Mouse (Mus musculus): Measurements from ENCODE around the gene Dnmt3a. TPM values are rescaled to one million over a fixed set of nuclear protein-coding genes. Genes with fewer than 3 reads are reported as not detected.

Dnmt3a gene
- 10 to 100 TPM; 50.9 to 56.0 TPM for total RNA-seq (2021)
- polyA plus RNA-seq (2012; rRNA removed): 13.6 and 22.4 TPM in 2 replicates
- long read RNA-seq, full-length matches to known transcripts: 5 of 16 reads
- long read RNA-seq, partial matches to known transcripts: 4 of 16 reads
- long read RNA-seq, other reads (novel, unspliced or antisense): 7 of 16 reads

DNA sequence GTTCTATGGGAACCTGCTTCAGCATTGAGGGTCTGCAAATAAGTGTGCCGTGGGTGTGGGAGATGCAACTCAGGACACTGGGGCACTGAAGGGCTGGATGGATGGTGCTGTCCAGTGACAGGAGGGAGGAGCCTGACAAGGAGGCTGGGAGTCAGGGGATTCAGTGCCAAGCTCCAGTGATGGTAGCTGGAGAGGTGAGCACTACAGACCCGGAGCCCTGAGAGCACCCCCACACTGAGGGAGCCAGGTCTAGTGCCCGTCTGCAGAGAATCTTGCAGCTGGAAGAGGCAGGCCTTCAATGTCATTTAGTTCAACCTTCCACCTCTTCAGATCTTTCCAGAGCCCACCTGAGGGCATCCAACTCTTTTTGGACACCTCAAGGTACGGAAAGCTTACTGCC lies at the start of gene Dnmt3a:
Dnmt3a (plus strand) TSS at position 156 of the 400 bp plus-strand sequence.
- peak within 1 kb of the TSS; percentile 93 for H3K27ac ChIP-seq
- peaks cover 15% of the 10 kb centered on the region for H3K4me1 ChIP-seq (ENCODE audit: control insufficient read depth, insufficient read depth, low read length)
- H3K36me3 ChIP-seq (ENCODE audit: control insufficient read depth, insufficient read depth, low read length): no peaks in the 10 kb centered on the region
- no peak for DNase-seq
- H3K27me3 ChIP-seq (ENCODE audit: control insufficient read depth, insufficient read depth, low read length): no peaks in the 10 kb centered on the region
- peak within 1 kb of the TSS; percentile 97 for H3K9ac ChIP-seq (ENCODE audit: low read depth, low read length)
- peak within 1 kb of the TSS; percentile 77 for H3K4me3 ChIP-seq
- WGBS: 32% methylated on average over 4 of the region's 4 CpGs
- TF ChIP-seq CTCF (IDR thresholded peaks at IDR 0.05) (no peak), EP300 (IDR thresholded peaks at IDR 0.05; ENCODE audit: insufficient read depth, low read depth, low read length) (no peak), POLR2A (IDR thresholded peaks at IDR 0.05; ENCODE audit: insufficient read depth, low read depth, low read length) (no peak)
- no peaks in the 10 kb centered on the region for H3K79me2 ChIP-seq (replicated peaks; ENCODE audit: control insufficient read depth, insufficient read depth, low read length)
- intact Hi-C loops (cut with DNase I): loop anchor here (5.0 kb wide), 1 partner anchor 66 kb away; no protein-coding TSS in a partner anchor

DNA sequence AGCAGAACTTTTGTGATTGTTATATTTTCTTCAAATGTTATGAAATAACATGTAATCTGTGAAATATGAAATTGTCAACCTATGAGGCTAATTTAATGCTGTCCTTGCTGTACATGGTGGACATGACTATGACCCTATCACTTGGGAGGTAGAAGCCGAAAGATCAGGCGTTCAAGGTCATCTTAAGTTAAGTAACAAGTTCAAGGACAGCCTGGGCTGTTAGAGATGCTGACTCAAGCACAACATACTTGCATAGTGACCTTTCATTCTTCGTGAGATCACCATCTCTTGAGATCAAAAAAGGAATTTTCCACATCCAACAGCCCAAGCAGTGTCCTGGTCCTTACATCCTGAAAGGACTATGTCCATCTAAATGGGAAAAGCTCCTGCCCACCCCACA lies 49.6 kb upstream of the Dnmt3a start:
- intact Hi-C loops (cut with DNase I): no loop called here
- H3K27me3 ChIP-seq (ENCODE audit: control insufficient read depth, insufficient read depth, low read length): no peaks in the 10 kb centered on the region
- H3K9ac ChIP-seq (ENCODE audit: low read depth, low read length): no peak overlapping the region
- no peak overlapping the region for H3K4me3 ChIP-seq
- WGBS: 95% methylated on average over 3 of the region's 3 CpGs
- H3K27ac ChIP-seq: no peak overlapping the region
- no peaks in the 10 kb centered on the region for H3K36me3 ChIP-seq (ENCODE audit: control insufficient read depth, insufficient read depth, low read length)
- H3K4me1 ChIP-seq (ENCODE audit: control insufficient read depth, insufficient read depth, low read length): peaks cover 4% of the 10 kb centered on the region
- no peaks in the 10 kb centered on the region for H3K79me2 ChIP-seq (replicated peaks; ENCODE audit: control insufficient read depth, insufficient read depth, low read length)
- DNase-seq: no peak
- TF ChIP-seq POLR2A (IDR thresholded peaks at IDR 0.05; ENCODE audit: insufficient read depth, low read depth, low read length): no peak
- TF ChIP-seq EP300 (IDR thresholded peaks at IDR 0.05; ENCODE audit: insufficient read depth, low read depth, low read length): no peak
- TF ChIP-seq CTCF (IDR thresholded peaks at IDR 0.05): no peak

DNA sequence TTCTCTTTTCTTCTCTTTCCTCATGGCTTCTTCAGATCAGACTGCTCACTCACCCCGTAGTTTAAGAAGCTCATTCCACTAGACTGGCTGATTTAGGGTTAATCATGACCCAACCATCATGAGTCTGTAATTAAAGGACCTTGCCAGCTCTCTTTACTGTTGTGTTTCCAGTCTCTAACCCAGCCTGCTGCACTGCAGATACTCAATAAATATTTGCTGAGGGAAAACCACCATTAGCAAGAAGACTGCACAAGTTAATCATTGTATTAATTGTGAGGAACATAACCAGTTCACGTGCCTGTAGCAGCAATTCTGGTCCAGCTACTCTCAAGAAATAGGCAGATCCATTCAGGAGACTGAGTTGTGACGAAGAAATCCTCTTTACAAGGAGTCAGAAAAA lies 47.7 kb upstream of the Dnmt3a start:
- H3K27me3 ChIP-seq (ENCODE audit: control insufficient read depth, insufficient read depth, low read length): no peaks in the 10 kb centered on the region
- H3K4me1 ChIP-seq (ENCODE audit: control insufficient read depth, insufficient read depth, low read length): peaks cover 4% of the 10 kb centered on the region
- 95% methylated on average over 3 of the region's 3 CpGs for WGBS
- peaks cover 2% of the 10 kb centered on the region; the same call in 1 of the 2 replicates for H3K36me3 ChIP-seq (ENCODE audit: control insufficient read depth, insufficient read depth, low read length)
- intact Hi-C loops (cut with DNase I): loop anchor here (2.0 kb wide), 2 partner anchors 23 to 33 kb away; no protein-coding TSS in a partner anchor
- TF ChIP-seq EP300 (IDR thresholded peaks at IDR 0.05; ENCODE audit: insufficient read depth, low read depth, low read length): no peak
- TF ChIP-seq CTCF (IDR thresholded peaks at IDR 0.05): no peak
- TF ChIP-seq POLR2A (IDR thresholded peaks at IDR 0.05; ENCODE audit: insufficient read depth, low read depth, low read length): no peak
- H3K4me3 ChIP-seq: no peak overlapping the region
- H3K9ac ChIP-seq (ENCODE audit: low read depth, low read length): no peak overlapping the region
- H3K27ac ChIP-seq: no peak overlapping the region
- H3K79me2 ChIP-seq (replicated peaks; ENCODE audit: control insufficient read depth, insufficient read depth, low read length): no peaks in the 10 kb centered on the region
- DNase-seq: no peak

DNA sequence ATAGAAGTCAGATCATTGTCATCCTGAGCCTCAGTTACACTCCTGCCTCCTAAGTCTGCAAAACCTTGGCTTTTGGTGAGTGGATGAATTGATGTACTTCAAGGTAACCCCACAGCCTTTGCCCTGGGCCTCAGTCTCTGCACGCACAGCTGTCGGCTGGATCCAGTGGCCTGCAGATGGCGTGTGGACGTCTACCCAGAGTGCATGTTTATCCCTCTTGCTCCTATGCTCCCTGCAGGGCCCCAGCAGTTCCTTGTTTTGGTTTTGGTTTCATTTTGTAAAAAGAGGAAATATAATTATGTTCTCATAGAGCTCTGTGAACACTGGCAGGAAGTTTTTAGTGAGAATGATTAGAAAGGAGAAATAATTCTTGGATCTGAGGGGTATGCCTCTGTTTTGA lies 46.4 kb upstream of the Dnmt3a start:
- 7% methylated on average over 4 of the region's 4 CpGs for WGBS
- intact Hi-C loops (cut with DNase I): loop anchor here (2.0 kb wide), 2 partner anchors 21 to 31 kb away; no protein-coding TSS in a partner anchor
- Histone ChIP-seq H3K4me3 (peak overlapping the region; percentile 23; the same call in 1 of the 2 replicates), H3K4me1 (ENCODE audit: control insufficient read depth, insufficient read depth, low read length) (peaks cover 8% of the 10 kb centered on the region), H3K79me2 (replicated peaks; ENCODE audit: control insufficient read depth, insufficient read depth, low read length) (no peaks in the 10 kb centered on the region), H3K9ac (ENCODE audit: low read depth, low read length) (no peak overlapping the region), H3K27ac (peak overlapping the region; percentile 79), H3K27me3 (ENCODE audit: control insufficient read depth, insufficient read depth, low read length) (no peaks in the 10 kb centered on the region), H3K36me3 (ENCODE audit: control insufficient read depth, insufficient read depth, low read length) (peaks cover 6% of the 10 kb centered on the region; the same call in 1 of the 2 replicates)
- peak; percentile 68 to 79 for DNase-seq
- TF ChIP-seq POLR2A (IDR thresholded peaks at IDR 0.05; ENCODE audit: insufficient read depth, low read depth, low read length) (no peak), EP300 (IDR thresholded peaks at IDR 0.05; ENCODE audit: insufficient read depth, low read depth, low read length) (peak; percentile 83), CTCF (IDR thresholded peaks at IDR 0.05) (peak; percentile 83)

DNA sequence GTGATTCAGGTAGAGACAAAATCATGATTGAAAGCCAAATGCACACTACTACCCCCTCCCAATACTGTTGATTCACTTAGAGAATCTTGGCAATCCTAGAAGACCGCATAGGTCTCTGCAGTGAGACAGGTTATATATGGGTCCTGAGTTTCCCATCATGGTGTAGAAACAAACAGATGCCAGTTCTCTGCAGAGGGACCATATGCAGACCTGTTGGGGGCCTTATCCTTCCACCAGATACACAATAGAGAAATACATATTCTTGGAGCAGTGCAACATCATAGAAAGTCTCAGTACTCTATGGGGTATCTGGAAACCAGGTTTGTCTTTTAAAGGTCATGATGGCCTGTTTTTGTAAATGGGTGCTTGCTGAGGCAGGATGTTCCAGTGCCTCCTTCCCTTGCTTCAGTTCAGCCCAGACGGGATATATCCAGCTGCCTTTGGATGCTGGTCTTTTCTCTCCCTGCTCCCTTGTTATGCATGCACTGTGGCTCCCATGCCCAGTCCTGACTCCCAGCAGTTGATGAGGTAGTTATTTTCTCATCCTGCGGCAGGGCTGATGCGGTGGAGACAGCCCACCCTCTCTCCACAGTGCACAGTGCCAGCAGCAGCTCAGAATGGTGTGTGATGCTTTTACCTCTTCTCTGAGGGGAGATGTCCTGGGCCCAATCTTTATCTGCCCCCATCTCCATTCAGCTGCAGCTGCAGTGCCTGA lies 44.8 kb upstream of the Dnmt3a start:
- Histone ChIP-seq H3K79me2 (replicated peaks; ENCODE audit: control insufficient read depth, insufficient read depth, low read length) (no peaks in the 10 kb centered on the region), H3K36me3 (ENCODE audit: control insufficient read depth, insufficient read depth, low read length) (peaks cover 6% of the 10 kb centered on the region; the same call in 1 of the 2 replicates), H3K27ac (no peak overlapping the region), H3K4me1 (ENCODE audit: control insufficient read depth, insufficient read depth, low read length) (peaks cover 8% of the 10 kb centered on the region), H3K4me3 (no peak overlapping the region), H3K9ac (ENCODE audit: low read depth, low read length) (no peak overlapping the region), H3K27me3 (ENCODE audit: control insufficient read depth, insufficient read depth, low read length) (no peaks in the 10 kb centered on the region)
- WGBS: 87% methylated on average over 4 of the region's 4 CpGs
- no peak for DNase-seq
- intact Hi-C loops (cut with DNase I): loop anchor here (5.0 kb wide), 1 partner anchor 81 kb away; no protein-coding TSS in a partner anchor
- TF ChIP-seq CTCF (IDR thresholded peaks at IDR 0.05) (no peak), EP300 (IDR thresholded peaks at IDR 0.05; ENCODE audit: insufficient read depth, low read depth, low read length) (no peak), POLR2A (IDR thresholded peaks at IDR 0.05; ENCODE audit: insufficient read depth, low read depth, low read length) (no peak)
